Mouse (Mus musculus) kidney, postnatal 10 days (tissue): ENCODE measurements around the gene Blmh.

Experiments
- DNase-seq: peaks from one replicate; pipeline ENCODE4 v3.0.0; 2021; ENCODE audit warnings: mixed read lengths

Gene Blmh

GRCm38 (mm10) chr11:76924759-76925236 lies at the start of gene Blmh:
TSS of gene Blmh (plus strand) at chr11:76924809.
- DNase-seq = no peak

DNA sequence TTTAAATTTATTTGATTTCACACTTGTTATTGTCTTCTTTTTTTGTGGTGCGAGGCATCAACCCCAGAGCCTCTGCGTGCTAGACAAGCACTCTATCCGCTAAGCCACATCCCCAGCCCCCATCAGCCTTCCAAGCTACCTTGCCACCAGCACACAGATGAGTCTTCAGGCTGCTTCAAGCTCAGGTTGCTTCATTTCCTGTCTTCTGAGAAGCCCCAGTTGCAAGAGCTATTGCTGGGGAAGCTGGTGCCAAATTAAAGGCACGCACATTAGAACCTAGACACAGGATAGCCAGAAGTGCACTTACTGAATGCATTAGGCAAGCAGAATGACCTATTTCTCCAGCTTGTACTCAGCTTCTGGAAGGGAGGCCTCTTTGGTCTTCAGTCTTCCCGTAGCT lies 44.8 kb upstream of the Blmh start:
- DNase-seq = no peak

DNA sequence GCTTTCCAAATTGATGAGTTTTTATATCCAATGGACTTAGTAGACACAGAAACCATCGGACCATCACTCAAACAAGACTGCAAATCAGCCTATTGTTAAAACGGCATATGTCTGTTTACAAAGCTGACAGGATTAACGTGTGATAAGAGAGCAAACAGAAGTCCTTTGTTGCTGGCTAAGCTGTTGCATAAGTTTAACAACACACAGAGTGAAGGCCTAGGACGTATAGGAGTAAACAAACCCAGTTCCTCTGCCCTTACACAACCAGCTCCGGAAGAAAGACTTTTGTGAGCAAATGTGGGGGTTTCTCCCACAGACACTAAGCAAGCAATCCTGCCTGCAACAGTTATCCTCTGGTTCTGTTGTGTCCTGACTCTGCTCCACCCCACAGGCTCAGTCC lies 40.2 kb upstream of the Blmh start:
- no peak for DNase-seq

GRCm38 (mm10) chr11:76889339-76890164 lies 35.1 kb upstream of the Blmh start:
- peak; percentile 61 for DNase-seq

- DNase-seq = no peak
These were observed 33.4 kb upstream of the Blmh start for GRCm38 (mm10) chr11:76891171-76891570.

DNA sequence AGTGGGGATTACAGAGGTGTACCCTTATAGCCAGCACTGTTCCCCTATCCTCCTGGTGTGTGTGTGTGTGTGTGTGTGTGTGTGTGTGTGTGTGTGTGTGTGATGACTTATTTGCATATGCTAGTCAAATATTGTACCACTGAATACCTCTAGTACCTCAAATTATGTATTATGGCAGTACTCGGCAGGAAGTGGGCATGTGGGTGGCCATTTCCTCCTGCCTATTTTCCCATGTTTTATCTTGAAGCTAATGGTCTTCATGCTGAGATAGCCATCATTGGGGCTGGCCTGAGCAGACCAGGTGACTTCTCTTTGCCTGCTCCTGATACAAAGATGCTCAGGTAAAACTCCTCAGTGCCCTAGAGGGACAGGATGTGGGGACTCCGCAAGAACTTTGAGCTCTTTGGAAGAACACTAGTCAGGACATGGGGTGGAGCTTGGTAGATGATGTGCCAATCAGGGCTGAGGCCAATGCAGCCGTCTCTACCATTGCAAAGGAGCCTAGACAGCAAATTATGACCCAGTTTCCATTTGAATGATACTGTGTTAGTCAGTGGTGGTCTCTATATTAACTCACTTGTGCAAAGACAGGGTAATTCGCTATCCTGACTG lies 32.8 kb upstream of the Blmh start:
- DNase-seq = no peak

DNA sequence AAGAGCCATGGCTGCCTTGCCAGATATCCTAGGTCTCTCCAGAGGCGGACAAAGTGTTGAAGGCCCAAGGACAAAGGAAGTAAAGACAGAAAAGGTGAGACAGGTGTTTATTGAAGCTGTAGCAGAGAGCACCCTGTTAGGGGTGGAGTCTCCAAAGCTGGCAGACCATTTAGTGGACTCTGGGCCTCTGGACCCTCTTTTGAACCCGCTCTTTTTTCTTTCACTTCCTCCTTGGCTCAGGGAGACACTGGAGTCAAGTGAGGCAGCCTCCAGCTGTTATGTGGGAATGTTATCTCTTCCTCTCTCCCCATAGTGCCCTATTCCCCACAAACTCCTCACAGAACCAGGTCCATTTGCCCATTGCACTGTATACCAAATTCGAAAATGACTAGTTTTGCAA lies 31.6 kb upstream of the Blmh start:
- no peak for DNase-seq

DNA sequence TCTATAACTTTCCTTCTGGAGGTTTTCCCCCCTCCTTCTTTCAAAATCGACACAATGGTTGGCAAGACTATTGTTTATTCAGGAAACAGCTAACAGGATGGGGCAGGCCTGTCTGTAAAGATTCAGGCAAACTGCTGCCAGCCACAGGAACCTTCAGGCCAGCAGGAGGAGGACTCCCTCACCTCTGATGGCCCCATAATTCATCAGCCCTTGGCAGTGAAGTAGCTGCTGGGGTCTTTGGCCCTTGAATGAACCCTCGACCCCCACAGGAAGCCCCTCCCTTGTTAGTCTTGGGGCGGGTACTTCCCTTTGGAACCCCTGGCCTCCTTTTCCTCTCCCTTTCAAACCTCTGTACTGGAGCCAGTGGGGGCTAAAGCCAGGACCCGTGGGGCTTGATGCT lies 31.0 kb upstream of the Blmh start:
- DNase-seq = peak; percentile 77

DNA sequence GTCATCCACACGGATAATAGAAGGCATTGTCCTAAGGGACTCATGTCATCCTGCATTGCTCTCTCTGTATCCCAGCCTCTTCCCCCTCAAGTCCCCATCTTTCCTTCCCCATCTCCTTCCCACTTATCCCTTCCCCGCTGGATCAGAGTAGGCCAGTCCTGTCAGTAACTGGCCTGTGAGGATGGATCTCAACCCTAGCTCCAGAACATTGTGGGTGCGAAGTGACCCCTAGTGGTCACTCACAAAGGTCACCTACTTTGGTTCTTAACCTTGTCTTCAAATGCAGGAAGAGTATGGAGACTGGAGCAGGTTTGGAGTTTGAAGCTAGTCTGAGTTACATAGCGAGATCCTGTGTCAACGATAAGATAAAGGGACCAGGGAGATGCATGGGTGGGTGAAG lies 30.4 kb upstream of the Blmh start:
- peak; percentile 82 for DNase-seq

DNA sequence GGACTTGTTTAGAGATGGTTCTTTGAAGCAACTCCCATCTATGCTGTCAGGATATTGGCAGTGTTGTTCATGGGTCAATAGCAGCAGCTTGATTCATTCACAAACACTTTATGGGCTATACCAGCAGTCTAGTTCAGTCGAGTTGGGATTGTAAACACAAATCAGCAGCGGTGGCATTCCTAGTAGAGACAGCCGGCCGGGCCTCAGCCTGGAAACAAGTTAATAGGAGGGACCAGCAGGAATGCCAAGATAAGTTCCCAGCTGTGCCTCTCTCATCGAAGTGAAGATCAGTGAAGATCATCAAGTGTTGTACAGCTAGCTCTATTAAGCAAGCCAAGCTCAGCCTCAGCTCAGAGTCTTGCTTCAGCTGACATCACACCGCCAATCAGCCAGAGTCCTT lies 28.2 kb upstream of the Blmh start:
- DNase-seq = peak; percentile 37

DNA sequence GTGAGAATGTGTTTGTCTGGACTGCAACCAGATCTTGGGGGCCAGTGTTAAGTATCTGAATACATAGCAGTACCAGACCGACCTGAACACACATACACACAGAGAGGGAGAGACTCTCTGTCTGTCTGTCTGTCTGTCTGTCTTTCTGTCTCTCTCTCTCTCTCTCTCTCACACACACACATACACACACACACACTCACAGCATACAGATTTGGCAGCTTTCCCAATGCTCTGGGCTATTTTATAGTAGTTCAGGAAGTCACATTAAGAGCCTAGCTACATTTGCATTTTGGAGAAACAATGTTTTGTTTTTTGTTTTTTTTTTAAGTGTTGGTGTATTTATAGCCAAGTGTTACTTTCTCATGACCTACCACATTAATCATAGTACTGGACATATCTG lies 27.5 kb upstream of the Blmh start:
- DNase-seq = peak; percentile 46

DNA sequence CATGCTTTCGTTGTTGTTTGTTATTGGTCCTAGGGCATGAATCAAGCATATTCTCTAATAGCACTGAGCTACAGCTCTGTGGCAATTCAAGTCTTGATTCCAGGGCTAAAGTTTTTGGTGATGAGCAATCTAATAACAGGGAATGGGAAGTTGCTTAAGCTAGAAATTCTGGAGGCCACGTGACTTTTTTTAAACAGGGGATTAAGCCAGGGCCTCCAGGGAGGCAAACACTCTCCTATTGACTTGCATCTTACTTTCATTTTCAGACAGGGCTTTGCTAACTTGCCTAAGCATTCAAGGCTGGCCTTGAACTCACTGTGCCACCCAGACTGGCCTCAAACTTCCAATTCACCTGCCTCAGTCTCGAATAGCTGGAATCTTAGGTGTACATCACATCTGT lies 26.7 kb upstream of the Blmh start:
- DNase-seq = no peak

- DNase-seq = no peak
These were observed 25.9 kb upstream of the Blmh start for GRCm38 (mm10) chr11:76898751-76899150.

DNA sequence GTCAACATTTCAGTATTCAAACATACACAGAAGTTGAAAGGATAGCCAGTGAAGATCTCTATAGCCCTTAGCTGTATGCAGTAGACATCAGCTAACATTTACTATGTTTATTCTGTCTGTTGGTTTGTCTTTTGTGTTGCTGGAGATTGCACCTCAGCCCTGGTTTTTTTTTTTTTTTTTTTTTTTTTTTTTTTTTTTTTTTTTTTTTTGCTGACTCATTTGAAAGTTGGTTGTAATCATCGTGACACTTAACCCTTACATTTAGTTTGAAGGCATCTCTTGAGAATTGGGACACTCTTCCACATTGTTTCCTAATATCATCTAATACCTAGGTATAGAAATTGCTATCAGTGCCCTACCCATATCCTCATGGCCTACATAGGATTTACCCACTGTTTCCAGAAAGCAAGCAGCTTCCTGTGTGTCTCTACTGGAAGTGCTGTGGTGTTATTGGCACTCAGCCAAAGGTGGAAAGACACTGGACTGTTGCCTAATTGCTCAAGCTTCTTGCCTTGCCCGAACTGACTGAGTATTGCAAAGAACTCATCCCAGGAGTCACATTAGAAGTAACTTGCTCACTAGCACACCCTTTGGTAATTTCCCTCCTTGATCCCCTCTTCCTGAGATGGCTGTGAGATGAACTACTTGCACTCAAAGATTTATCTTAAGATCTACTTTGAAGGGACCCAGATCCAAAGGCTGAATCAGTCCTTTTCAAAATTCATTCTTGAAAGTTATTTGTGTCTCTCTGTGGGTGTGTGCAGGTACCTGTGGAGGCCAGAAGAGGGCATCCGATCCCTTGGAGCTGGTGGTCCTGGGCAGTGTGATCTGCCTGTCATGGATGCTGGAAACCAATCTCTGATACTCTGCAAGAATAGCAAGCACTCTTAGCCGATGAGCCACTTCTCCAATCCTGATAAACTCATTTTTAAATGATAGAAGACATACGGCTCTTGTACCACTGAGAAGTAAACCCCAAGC lies 24.6 kb upstream of the Blmh start:
- DNase-seq = peak; percentile 63

- DNase-seq = no peak
These were observed 22.8 kb upstream of the Blmh start, which contains the start of gene Tmigd1 for GRCm38 (mm10) chr11:76901579-76902361. TSS of gene Tmigd1 (plus strand) at chr11:76902159.

DNA sequence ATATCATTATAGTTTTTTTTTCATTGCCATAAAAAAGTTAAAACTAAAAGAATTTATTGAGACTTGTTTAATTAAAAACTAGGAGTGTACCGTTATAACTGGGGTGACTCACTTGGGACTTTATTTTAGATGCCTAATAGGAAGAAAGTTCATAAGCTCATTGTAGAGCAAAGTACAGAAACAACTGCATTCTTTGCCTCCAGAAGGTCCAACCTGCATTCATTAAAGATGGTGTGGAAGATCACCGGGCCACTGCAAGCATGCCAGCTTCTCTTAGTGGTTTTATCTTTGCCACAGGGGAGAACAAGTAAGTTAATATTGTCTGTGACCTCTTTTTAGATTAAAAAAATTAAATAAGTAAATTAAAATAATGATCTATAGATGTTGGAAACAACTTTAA lies 20.3 kb upstream of the Blmh start:
- no peak for DNase-seq

GRCm38 (mm10) chr11:76908651-76909050 lies 16.0 kb upstream of the Blmh start:
- no peak for DNase-seq

DNA sequence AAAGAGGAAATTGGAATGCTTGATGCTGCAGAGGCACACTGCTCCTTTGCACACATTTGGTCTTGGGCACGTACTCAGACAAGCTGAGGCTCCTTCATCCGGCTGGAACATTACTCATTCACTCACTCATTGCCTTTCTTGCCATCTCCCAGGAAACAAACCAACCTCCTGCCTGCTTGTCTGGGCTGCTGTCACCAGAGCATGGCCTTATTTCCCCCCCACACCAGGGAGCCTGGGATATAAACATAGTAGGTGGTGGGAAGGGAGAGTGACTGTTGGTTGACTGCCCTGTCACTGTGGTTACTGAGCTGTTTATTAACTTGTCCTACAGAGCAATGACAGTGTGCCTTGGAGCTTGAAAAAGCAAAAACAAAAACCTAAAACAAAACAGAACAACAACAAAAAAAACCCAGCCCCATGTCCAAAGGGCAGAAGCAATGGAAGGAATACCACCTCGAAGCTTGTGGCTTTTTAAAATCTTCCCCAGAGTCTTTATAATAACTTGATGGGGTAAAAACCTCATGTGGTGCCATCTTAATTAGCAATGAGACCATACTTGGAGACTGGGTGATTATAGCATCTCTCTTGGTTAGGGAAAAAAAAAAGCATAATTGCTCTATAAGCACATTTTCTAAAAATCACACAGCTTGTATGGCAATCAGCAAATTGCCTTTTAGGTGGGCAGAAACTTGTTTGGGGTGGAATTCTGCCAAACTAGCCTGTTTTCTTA lies 13.1 kb upstream of the Blmh start:
- DNase-seq = peak; percentile 59

- DNase-seq = peak; percentile 55
These were observed 12.6 kb upstream of the Blmh start for GRCm38 (mm10) chr11:76912055-76912395.

GRCm38 (mm10) chr11:76914366-76914765 lies 10.2 kb upstream of the Blmh start:
- no peak for DNase-seq

DNA sequence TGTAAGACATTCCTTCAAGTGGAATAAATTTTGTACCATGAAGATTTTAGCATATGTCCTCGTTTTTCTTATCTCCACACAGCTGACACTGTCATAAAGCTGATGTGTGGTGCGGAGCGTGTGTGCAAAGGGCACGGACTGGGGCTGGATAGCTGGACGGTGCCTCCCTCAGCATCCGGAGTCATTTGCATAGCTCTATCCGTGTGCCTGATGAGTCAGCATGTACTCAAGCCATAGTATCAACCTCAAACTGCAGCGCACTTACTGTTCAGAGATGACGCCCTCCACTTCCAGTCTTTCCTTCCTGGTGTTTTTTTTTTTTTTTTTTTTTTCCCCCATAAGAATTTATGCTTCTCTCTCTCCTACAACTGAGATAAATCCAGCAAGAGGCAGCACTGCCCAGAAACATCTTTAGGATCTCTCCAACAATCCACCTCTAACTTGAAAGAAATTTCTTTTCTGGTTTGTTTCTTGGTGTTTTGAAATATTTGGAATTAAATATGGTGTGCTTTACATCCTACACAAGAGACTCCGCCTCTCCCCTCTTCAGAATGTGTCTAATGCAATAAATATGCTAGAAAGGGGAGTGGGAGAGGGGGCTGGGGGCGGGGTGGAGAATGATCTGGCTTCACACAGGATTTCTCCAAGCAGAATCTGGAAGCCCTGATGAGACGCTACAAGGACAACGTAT lies 7.9 kb upstream of the Blmh start:
- DNase-seq = peak; percentile 60
